Mouse (Mus musculus): ENCODE measurements at regions not wholly inside any gene's neighbourhood (a gene's known extent, or its start where the extent isn't known, plus 50 kb on each side); places are given as distances from the start of the nearest gene placed in this dataset.
A peak's percentile ranks its signal among the peaks of the same experiment; 100 is the strongest.

DNA sequence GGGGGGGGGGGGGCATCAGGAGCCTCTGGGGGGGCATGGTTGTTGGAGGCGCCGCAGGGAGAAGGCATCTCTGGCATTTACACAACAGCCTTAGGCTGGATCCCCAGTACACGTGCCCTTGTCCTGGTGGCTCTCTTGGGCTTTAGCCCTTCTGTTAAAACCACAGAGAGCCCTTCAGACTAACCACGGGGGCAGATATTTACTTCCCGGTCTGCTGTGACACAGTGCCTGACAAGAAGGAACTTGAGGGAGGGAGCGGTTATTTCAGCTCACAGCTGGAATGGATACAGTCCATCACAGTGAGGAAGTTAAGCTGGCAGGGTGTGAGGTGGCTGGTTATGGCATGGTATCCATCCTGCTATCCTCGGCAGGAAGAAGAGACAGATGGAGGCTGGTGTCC, 71.0 kb upstream of the Gm11733 start:
- DNase-seq: no peak

DNA sequence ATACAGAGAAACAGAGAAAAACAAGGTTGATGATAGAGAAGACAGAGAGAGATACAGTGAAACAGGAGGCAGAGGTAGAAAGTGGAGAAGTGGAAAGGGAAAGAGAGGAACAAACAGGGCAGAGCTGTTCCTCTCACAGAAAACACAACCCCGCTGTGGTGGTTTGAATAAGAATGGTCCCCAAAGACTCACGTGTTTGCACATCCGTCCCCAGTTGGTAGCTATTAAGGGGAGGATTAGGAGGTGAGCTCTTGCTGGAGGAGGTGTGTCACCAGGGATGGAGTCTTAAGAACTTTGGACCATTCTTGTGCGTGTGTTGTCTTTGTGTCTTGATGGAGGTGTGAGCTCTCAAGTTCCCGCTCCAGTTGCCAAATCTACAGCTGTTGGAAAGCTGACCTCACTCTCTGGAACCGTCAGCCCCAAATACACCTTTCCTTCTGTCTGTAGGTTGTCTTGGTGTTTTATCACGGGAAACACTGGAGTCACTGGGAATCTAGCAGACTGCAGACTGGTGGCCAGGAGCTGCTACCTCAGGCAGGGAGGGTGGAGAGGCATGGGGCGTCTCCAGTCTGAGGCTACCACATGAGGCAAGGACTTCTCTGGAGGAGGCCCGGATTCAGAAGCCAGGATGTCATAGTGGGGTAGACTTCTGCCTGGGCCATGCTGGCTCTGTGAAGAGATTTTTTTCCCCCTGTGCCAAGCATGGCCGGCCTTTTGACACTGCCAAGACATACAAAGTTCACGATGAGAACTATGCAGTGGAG, 70.0 kb upstream of the Gm11733 start:
- DNase-seq: no peak

DNA sequence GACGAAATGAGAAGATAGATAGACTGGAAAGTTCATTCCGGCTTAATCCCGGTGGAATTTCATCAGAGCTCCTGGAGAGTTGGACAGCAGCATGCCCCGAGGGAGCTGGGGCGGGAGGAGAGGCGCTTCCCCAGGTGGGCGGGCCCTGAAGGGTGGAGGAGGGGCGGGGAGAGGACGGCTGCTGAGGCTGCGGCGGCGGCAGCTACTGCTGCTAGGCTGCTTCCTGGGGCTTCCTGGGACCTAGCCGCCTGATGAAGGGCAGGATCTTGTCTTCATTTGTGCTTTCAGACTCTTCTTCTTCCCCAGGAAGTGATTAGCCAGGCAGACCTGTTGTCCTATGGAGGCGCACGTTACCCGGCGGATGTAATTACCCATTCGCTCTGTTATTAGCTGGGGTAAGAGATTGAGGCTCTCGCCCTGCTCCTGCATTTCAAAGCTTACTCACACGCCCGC, 69.3 kb upstream of the Gm11733 start:
- DNase-seq: peak; percentile 84

DNA sequence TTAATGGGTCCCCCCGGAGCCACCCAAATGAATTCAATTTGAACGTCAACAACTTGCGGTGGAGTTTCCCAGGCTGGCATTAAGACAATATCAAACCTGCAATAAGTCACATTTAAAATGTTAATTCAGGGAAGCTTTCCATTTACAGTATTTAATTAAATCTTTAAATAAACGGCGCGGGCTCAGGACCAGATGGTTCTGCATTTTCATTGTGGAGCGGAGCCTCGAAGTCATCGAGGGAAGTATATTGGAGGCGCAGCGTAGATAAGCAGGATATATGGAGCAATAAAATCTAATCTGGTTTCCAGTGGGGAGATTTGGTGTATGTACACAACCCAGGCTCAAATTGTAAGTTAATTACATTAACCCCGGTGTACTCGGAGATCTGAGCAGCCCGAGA, 68.7 kb upstream of the Gm11733 start:
- no peak for DNase-seq

DNA sequence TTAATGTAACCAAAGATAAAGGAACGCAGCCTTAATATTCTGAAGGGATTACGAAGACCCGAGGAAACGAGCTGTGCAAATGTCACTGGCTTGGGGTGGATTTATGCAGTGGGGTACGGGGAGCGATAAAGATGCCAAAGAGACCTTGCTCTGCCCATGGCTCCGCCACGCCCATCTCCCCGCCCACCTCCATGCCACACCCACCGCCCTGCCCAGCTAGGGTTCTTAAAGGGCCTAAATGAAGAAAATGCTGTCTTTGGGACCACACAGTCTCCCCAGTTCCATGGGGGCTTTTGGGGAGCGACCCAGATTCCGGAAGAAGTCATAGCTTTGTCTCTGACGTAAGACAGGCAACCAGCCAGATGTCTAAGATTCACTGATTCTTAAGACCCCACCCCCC, 68.2 kb upstream of the Gm11733 start:
- DNase-seq: peak; percentile 68

DNA sequence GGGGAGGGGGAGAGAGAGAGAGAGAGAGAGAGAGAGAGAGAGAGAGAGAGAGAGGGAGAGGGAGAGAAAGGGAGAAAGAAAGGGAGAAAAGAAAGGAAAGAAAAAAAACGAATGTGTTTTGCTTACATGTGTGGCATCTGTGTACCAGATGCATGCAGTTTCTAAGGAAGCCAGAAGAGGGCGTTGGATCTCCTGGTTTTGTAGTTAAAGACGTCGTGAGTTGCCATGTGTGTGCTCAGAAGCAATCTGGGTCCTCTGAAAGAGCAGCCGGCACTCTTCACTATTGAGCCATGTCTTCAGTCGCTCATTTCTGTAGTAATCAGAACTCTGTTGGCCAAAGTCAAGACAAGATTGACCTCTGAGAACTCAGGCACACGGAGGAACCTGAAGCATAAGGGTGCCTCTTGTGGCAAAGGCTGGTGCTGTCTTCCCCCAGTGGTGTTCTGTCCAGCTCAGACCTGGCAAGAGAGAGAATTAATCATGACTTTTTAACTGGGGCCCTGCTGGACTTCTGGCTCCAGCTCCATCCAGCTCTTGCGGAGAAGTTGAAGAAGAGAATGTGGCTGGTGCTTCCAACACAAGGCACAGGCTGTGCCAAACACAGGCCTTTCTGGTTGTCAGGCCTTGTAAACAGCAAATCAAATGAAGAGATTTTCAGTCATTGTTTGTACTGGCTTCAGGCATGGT, 67.0 kb upstream of the Gm11733 start:
- no peak for DNase-seq

DNA sequence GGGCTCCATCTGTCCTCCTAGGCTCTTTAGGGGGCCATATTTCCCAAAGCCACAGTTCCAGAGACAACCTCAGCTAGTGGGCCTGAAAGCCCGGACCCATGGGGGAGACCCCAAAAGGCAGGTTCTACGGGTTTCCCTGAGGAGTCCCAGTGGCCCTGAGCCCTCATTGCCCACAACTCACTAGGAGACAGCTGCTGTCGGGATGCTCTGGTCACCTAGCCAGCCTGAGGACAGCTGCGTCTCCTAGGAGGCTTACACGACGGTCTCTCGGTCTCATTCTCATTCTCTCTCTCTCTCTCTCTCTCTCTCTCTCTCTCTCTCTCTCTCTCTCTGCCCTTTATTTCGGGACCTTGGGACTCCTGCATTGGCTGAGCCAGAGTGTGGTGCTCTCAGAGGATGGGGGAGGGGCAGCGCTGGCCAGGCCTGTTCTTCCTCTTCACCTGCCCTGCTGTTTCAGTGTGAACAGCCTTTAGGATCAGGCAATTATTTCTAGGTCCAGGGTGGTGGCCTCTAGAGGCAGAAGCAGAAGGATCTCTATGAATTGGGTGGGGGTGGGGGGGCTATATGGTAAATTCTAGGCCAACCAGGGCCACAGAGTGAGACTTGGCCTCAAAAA, 66.1 kb upstream of the Gm11733 start:
- DNase-seq: no peak

DNA sequence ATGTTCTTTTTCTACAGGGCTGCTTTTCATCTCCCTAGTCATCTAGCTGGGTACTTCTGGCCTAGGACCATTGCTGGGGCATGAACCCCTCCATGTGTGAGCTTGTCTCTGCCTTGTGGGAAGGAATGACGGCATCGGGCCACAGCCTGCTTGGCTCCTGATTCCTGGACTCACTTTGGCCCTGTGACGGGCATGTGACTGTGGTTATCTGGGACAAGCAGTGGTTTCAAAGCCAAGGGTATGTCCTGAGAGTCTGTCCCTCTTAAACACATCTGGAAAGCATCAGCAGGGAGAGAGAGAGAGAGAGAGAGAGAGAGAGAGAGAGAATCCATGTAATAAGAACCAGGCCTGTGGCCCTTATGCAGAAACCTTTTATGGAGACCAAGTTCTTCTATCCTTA, 65.2 kb upstream of the Gm11733 start:
- DNase-seq: no peak

DNA sequence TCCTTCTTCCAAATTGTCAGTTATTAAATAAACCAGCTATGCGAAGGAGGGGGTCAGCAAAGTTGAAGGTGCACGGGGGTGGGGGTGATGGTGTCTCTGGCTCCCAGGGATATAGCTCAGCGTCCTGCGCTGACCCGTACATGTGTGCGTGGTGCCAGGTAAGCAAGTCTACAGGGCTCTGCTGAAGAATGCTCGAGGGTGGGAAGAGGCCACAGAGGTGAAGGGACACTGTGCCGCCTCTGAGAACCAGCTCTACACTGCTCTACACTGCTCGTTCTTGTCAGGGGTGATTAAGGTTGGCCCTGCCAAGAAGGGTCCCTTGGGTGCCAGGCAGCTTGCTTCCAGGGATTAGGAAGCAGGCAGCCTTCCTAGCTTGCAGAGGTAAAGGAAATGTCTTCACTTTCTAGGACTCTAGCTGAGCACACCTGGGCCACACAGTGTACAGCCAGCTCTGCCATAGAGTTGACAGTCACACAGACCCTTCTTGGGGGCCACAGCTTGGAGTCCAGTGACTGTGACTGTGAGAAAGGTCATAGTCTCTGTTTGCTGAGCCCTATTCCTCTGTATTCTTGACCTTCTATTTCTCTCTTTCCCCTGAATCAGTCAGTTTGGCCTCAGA, 64.7 kb upstream of the Gm11733 start:
- peak; percentile 34 for DNase-seq

DNA sequence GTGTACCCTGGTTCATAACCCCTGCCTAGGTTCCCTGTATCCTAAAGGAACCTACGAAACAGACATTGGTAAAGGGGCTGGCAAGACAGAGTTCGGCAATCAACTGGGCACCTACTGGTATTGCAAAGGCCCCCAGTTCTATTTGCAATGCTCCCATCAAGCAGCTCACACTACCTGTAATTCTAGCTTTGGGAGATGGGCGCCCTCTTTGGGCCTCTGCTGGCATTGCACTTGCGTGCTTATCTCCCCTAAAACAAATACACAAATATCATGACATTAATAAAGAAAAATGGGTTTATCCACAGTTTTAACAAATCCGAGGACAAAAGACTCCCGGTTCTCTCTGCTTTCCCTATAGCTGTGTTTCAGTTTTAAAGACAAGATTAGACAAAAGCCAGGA, 61.5 kb upstream of the Gm11733 start:
- DNase-seq: no peak

DNA sequence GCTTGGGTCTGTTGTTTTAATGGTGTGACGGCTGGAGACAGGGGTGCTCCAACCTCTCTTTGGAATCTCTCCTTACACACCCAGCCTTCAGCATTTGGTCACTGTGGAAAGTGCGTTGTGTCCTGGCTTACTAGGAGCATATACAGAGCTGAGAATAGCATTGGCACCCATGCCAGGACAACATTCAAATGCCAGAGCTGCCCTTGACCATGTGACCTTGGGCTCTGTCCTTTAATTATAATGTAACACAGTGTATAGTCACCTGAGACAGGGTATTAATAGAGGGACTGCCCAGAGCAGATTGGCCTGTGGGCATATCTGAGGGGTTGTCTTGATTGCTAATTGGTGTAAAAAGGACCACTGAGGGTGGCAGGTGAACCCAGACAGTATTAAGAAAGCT, 60.7 kb upstream of the Gm11733 start:
- DNase-seq: no peak

DNA sequence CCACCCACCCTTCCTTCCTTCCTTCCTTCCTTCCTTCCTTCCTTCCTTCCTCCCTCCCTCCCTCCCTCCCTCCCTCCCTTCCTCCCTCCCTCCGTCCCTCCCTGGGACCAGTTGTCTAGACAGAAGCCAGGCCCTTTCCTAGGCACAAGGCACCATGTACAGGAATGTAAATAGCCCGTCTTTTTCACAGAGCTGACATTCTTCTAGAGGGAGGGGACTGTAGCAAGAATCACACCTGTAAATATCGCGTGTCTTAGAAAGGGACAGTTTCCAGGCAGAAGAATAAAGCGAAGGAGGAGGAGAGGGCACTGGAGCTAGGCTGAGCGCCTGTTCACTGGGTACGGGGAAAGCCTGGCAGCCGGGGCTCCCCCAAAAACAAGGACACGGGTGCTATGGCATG, 58.7 kb upstream of the Gm11733 start:
- DNase-seq: no peak

DNA sequence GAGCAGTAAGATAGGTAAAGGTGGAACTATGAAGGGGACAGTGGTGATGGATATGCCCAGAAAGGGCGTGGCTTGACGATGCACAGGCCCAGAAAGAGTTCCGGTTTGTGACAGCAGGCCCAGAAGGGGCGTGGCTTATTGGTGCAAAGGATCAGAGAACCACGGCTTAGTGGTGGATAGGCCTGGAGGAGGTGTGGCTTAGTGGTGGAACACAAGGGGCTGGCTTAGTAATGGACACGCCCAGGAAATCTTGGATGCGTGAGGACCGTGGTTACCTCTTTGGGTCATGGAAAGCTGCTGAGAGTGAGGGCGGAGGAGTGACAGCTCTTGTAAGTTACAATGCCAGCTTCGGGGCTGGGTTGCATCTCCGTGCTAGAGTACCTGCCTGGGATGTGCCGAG, 58.2 kb upstream of the Gm11733 start:
- no peak for DNase-seq

DNA sequence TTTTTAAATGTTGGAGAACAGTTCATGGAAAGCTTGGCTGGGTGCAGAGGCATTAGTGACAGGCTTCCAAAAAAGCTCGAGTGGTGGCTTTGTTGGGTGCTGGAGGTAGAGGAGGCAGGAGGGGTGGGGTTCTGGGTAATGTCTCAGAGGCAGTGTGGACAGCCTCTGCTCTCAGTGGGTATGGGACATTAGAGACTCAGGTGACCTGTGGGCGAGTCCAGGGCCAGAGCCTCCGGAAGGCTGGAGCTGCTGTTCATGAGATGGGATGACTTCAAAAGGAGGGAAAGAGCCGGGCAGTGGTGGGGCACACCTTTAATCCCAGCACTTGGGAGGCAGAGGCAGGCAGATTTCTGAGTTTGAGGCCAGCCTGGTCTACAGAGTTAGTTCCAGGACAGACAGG, 57.5 kb upstream of the Gm11733 start:
- no peak for DNase-seq

DNA sequence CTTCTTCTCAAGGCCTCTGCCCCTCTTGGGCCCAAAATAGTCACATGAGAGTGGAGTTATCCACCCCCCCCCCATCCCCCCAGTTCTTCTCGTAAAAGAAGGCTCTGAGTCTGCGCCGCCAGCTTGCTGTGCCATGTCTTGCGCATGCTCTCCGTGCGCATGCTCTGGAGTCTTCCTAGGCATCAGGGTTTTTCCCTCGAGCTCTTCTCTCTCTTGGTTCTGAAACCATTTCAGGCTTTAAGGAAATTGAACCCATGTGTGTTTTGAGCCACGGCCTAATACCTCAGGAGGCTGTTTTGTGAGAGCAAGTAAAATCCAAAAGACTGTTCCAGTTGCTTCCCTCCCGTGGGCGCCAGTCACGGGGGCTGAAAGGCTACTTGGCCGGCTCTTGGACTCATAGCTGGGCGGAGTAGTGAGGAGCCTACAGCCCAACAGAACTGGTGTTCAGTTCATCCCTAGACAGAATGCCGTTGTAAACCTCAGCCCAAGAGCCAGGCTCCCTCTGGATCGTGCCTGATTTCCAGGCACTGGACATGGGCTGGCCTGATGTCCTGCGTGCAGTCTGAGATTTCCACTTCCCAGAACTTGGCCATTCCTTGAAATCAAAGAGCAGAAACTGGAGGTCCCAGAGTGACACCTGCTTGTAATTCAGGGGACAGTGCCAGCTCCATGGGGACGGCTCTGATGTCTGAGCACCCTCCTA, 56.2 kb upstream of the Gm11733 start:
- no peak for DNase-seq

DNA sequence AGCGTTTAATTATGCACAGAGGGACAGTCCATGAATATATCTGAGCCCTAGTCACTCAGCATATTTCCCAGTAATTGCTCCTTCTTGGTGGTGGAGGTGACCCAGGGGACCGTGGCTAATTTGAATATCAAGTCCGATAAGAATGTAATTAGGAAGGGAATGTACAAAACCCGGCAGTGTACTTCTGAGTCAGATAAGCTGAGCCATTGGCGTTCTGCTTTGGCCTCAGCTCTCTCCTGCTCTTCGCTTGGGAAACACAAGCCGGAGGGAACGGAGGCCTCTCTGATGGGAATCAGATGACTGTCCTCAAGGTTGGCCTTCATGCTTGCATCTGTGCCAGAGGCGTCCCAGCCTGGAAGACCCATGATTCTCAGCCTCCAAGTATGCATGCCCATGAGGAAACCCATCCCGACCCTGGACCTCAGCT, 54.8 kb upstream of the Gm11733 start:
- DNase-seq: peak; percentile 59

DNA sequence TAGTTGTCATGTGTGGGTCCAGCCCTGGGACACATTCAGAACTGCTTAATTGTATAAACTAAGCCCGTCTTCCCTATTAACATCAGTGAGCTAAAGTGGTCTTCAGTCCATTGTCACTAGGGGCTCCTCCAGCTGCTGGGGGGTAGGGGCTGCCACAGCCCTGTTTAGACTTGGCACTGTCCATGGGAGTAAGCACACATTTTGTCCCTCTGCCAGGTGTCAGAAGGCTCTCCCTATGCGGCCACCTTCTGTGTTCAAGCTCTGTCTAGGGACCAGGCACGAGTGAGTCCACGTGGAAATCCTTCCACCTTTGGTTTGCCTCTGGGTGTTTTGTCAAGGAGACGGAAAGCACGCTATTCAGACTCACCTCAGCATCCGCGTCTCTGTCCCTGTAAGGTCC, 54.3 kb upstream of the Gm11733 start:
- DNase-seq: no peak

DNA sequence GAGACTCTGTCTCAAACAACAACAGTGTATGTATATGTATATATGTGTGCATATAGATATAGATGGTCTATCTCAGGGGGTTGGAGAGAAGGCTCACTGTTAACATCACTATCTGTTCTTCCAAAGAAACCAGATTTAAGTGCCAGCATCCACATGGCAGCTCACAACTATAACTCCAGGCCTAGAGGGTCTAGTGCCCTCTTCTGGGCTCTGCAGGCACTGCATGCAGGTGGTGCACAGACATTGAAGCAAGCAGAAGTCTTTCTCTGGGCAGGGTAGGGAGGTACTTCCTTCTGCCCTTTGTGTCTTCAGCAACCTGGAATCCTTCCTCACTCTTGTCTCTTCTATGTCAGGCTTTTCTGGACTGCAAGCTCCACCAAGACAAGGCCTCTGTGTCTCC, 50.1 kb upstream of the Gm11733 start:
- peak; percentile 41 for DNase-seq
